ENCODE assay signal across 14 mouse cellular contexts in the genomic region with DNA sequence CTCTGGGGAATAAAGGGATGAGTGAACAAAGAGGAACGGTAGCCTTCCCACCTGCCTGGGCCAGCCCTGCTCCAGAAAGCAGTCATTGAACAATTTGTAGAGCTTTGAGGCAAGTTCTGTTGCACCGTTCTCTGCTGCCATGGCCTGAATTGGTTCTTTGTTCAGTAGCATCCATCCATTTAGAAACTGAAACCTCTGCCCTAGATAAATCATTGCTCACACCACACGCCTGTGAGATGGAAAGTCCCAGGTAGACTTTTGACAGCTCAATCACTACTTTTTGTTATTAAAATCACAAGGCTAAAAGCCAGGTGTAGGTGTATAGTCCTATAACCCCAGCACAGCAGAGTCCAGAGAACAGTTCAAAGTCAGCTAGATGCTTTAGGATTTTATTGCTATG.
"Had no signal": no experiment of that assay in that cellular context is flagged by ENCODE, and none has a peak within 500 bp of the region (broad histone marks: within the 10 kb centered on the region; RNA-seq: fewer than 3 reads in every experiment).

No protein-coding gene starts in this region.

- H3K9me3 ChIP-seq: limb, embryonic 12.5 days; liver, embryonic 13.5 days; lung, embryonic 15.5 days; midbrain, embryonic 12.5 days had no signal

- H3K27ac ChIP-seq: limb, embryonic 12.5 days; liver, embryonic 13.5 days; lung, embryonic 15.5 days; macrophage; midbrain, embryonic 12.5 days had no signal

- H3K27me3 ChIP-seq: limb, embryonic 12.5 days; liver, embryonic 13.5 days; lung, embryonic 15.5 days; midbrain, embryonic 12.5 days had no signal

- H3K4me1 ChIP-seq: limb, embryonic 12.5 days; liver, embryonic 13.5 days; lung, embryonic 15.5 days; midbrain, embryonic 12.5 days had no signal

- ATAC-seq: liver, postnatal 0 days; midbrain, embryonic 16.5 days had no signal

- DNase-seq: kidney, postnatal 25 days; layer of hippocampus, adult 9-11 months; layer of hippocampus, postnatal 36 days; liver; liver, embryonic 13.5 days; liver, postnatal 0 days; lung, postnatal 14 days; thymus, adult 18-20 months; thymus, postnatal 14 days had no signal

- H3K9ac ChIP-seq: limb, embryonic 12.5 days; liver, embryonic 13.5 days; liver, postnatal 0 days; lung, embryonic 15.5 days; midbrain, embryonic 12.5 days had no signal

- H3K4me3 ChIP-seq: limb, embryonic 12.5 days; liver, embryonic 13.5 days; lung, embryonic 15.5 days; midbrain, embryonic 12.5 days had no signal

- H3K4me2 ChIP-seq: limb, embryonic 12.5 days; liver, embryonic 13.5 days; lung, embryonic 15.5 days; midbrain, embryonic 12.5 days had no signal
